Mouse (Mus musculus) embryonic facial prominence, embryonic 12.5 days (tissue): ENCODE results near the gene Efcab9. TPM values are rescaled to one million over a fixed set of nuclear protein-coding genes. Genes with fewer than 3 reads are reported as not detected.

Source experiments
- ATAC-seq: fragments of 200-750 bp; cut with Nextera tagmentation; 2 replicates; pipeline ENCODE4 v1.8.0; 2017; ENCODE audit not compliant: insufficient number of reproducible peaks, insufficient read depth, low FRiP score, low TSS enrichment
- H3K27ac ChIP-seq: fragments of 300-500 bp; sonication (generic); 2 replicates; pipeline ENCODE4 v1.5.1; 2016; ENCODE audit warnings: mild to moderate bottlenecking
- H3K27me3 ChIP-seq: fragments of 300-500 bp; sonication (generic); 2 replicates; pipeline ENCODE4 v1.6.1; 2016; ENCODE audit warnings: mild to moderate bottlenecking, moderate library complexity
- H3K36me3 ChIP-seq: fragments of 300-500 bp; sonication (generic); 2 replicates; pipeline ENCODE4 v1.6.1; 2016; ENCODE audit warnings: mild to moderate bottlenecking
- H3K4me1 ChIP-seq: fragments of 300-500 bp; sonication (generic); 2 replicates; pipeline ENCODE4 v1.6.1; 2016
- H3K4me2 ChIP-seq: fragments of 300-500 bp; sonication (generic); replicated peaks from 2 replicates; pipeline ENCODE4 v1.6.1; 2016; ENCODE audit warnings: mild to moderate bottlenecking, moderate library complexity
- H3K4me3 ChIP-seq: fragments of 300-500 bp; sonication (generic); 2 replicates; pipeline ENCODE4 v1.5.1; 2016; ENCODE audit warnings: mild to moderate bottlenecking
- H3K9ac ChIP-seq: fragments of 300-500 bp; sonication (generic); 2 replicates; pipeline ENCODE4 v1.6.1; 2016; ENCODE audit warnings: mild to moderate bottlenecking, moderate library complexity
- H3K9me3 ChIP-seq: fragments of 300-500 bp; sonication (generic); 2 replicates; pipeline ENCODE4 v1.6.1; 2016; ENCODE audit warnings: mild to moderate bottlenecking, moderate library complexity
- WGBS: fragments of 180-500 bp; shearing (Covaris S2); methylation state at CpG from one replicate; pipeline ENCODE4 v1.1.7; 2016; 5-methylcytosine and 5-hydroxymethylcytosine counted together
- polyA plus RNA-seq: library from polyadenylated mRNA; unstranded; fragments of >200 nt; fragmentation: Nextera tagmentation; extraction: Ambion mirVana; gene quantifications from 2 replicates; pipeline ENCODE4 v1.2.1, GENCODE M21; 2016

Gene Efcab9
- polyA plus RNA-seq, 1 experiment from 2014 or later, result 0.36 TPM

- Histone ChIP-seq H3K4me3 (no peak overlapping the region), H3K4me1 (peaks cover 12% of the 10 kb centered on the region), H3K4me2 (no peak overlapping the region), H3K9ac (no peak overlapping the region), H3K27me3 (no peaks in the 10 kb centered on the region), H3K36me3 (no peaks in the 10 kb centered on the region), H3K27ac (no peak overlapping the region), H3K9me3 (no peaks in the 10 kb centered on the region)
- 82% methylated on average over 6 of the region's 6 CpGs for WGBS
- no peak for ATAC-seq
These were observed 34.3 kb upstream of the Efcab9 start for GRCm38 (mm10) chr11:32566184-32566583.

GRCm38 (mm10) chr11:32565088-32565487 lies 33.2 kb upstream of the Efcab9 start:
- H3K4me2 ChIP-seq, result no peak overlapping the region
- no peak overlapping the region for H3K27ac ChIP-seq
- H3K4me1 ChIP-seq, result peaks cover 12% of the 10 kb centered on the region
- no peak overlapping the region for H3K9ac ChIP-seq
- no peaks in the 10 kb centered on the region for H3K36me3 ChIP-seq
- 36% methylated on average over 8 of the region's 8 CpGs for WGBS
- ATAC-seq, result no peak
- no peak overlapping the region for H3K4me3 ChIP-seq
- no peaks in the 10 kb centered on the region for H3K9me3 ChIP-seq
- no peaks in the 10 kb centered on the region for H3K27me3 ChIP-seq

- 42% methylated on average over 4 of the region's 4 CpGs for WGBS
- no peaks in the 10 kb centered on the region for H3K36me3 ChIP-seq
- no peak overlapping the region for H3K4me2 ChIP-seq
- H3K27me3 ChIP-seq, result no peaks in the 10 kb centered on the region
- no peak overlapping the region for H3K9ac ChIP-seq
- H3K9me3 ChIP-seq, result no peaks in the 10 kb centered on the region
- no peak for ATAC-seq
- no peak overlapping the region for H3K4me3 ChIP-seq
- H3K4me1 ChIP-seq, result peaks cover 12% of the 10 kb centered on the region
- no peak overlapping the region for H3K27ac ChIP-seq
These were observed 32.7 kb upstream of the Efcab9 start for GRCm38 (mm10) chr11:32564629-32565028.

GRCm38 (mm10) chr11:32563660-32564059 lies 31.8 kb upstream of the Efcab9 start:
- WGBS, result 33% methylated on average over 3 of the region's 3 CpGs
- H3K27ac ChIP-seq, result no peak overlapping the region
- H3K9me3 ChIP-seq, result no peaks in the 10 kb centered on the region
- no peak overlapping the region for H3K4me2 ChIP-seq
- H3K4me1 ChIP-seq, result peaks cover 14% of the 10 kb centered on the region
- H3K36me3 ChIP-seq, result no peaks in the 10 kb centered on the region
- ATAC-seq, result no peak
- H3K4me3 ChIP-seq, result no peak overlapping the region
- H3K27me3 ChIP-seq, result no peaks in the 10 kb centered on the region
- H3K9ac ChIP-seq, result no peak overlapping the region

- Histone ChIP-seq H3K27me3 (no peaks in the 10 kb centered on the region), H3K27ac (no peak overlapping the region), H3K4me2 (no peak overlapping the region), H3K9ac (no peak overlapping the region), H3K4me3 (no peak overlapping the region), H3K4me1 (peaks cover 15% of the 10 kb centered on the region), H3K36me3 (no peaks in the 10 kb centered on the region), H3K9me3 (no peaks in the 10 kb centered on the region)
- no peak for ATAC-seq
- 61% methylated on average over 5 of the region's 5 CpGs for WGBS
These were observed 30.8 kb upstream of the Efcab9 start for GRCm38 (mm10) chr11:32562706-32563105.

GRCm38 (mm10) chr11:32561465-32562355 lies 29.8 kb upstream of the Efcab9 start:
- WGBS, result 73% methylated on average over 10 of the region's 10 CpGs
- no peaks in the 10 kb centered on the region for H3K27me3 ChIP-seq
- ATAC-seq, result no peak
- no peak overlapping the region for H3K4me2 ChIP-seq
- H3K4me1 ChIP-seq, result peaks cover 15% of the 10 kb centered on the region
- no peaks in the 10 kb centered on the region for H3K9me3 ChIP-seq
- no peak overlapping the region for H3K27ac ChIP-seq
- H3K4me3 ChIP-seq, result no peak overlapping the region
- H3K36me3 ChIP-seq, result no peaks in the 10 kb centered on the region
- H3K9ac ChIP-seq, result no peak overlapping the region

GRCm38 (mm10) chr11:32560015-32560770 lies 28.3 kb upstream of the Efcab9 start:
- WGBS, result 75% methylated on average over 12 of the region's 12 CpGs
- Histone ChIP-seq H3K4me3 (no peak overlapping the region), H3K4me1 (peaks cover 15% of the 10 kb centered on the region), H3K27me3 (no peaks in the 10 kb centered on the region), H3K27ac (no peak overlapping the region), H3K36me3 (no peaks in the 10 kb centered on the region), H3K4me2 (no peak overlapping the region), H3K9ac (no peak overlapping the region), H3K9me3 (no peaks in the 10 kb centered on the region)
- no peak for ATAC-seq

- H3K27ac ChIP-seq, result no peak overlapping the region
These were observed 26.8 kb upstream of the Efcab9 start for GRCm38 (mm10) chr11:32558677-32559076.

GRCm38 (mm10) chr11:32558026-32558425 lies 26.1 kb upstream of the Efcab9 start:
- Histone ChIP-seq H3K9ac (no peak overlapping the region), H3K27ac (no peak overlapping the region), H3K4me3 (no peak overlapping the region), H3K36me3 (no peaks in the 10 kb centered on the region), H3K4me1 (peaks cover 9% of the 10 kb centered on the region), H3K9me3 (no peaks in the 10 kb centered on the region), H3K4me2 (no peak overlapping the region), H3K27me3 (no peaks in the 10 kb centered on the region)
- WGBS, result 95% methylated on average over 4 of the region's 4 CpGs
- ATAC-seq, result no peak

More at GRCm38 (mm10) chr11:32558677-32559076, 26.8 kb upstream of the Efcab9 start:
- H3K27me3 ChIP-seq, result no peaks in the 10 kb centered on the region
- no peak overlapping the region for H3K4me2 ChIP-seq
- peaks cover 6% of the 10 kb centered on the region; the same call in 1 of the 2 replicates for H3K4me1 ChIP-seq
- H3K36me3 ChIP-seq, result no peaks in the 10 kb centered on the region
- ATAC-seq, result no peak
- no peak overlapping the region for H3K9ac ChIP-seq
- no peak overlapping the region for H3K4me3 ChIP-seq
- WGBS, result 49% methylated on average over 8 of the region's 8 CpGs
- no peaks in the 10 kb centered on the region for H3K9me3 ChIP-seq

GRCm38 (mm10) chr11:32556333-32556990 lies 24.6 kb upstream of the Efcab9 start:
- Histone ChIP-seq H3K27me3 (no peaks in the 10 kb centered on the region), H3K4me2 (no peak overlapping the region), H3K27ac (no peak overlapping the region), H3K4me3 (no peak overlapping the region), H3K4me1 (peaks cover 22% of the 10 kb centered on the region), H3K36me3 (no peaks in the 10 kb centered on the region), H3K9ac (no peak overlapping the region), H3K9me3 (no peaks in the 10 kb centered on the region)
- WGBS, result 74% methylated on average over 10 of the region's 10 CpGs
- ATAC-seq, result no peak

- WGBS, result 88% methylated on average over 12 of the region's 12 CpGs
- Histone ChIP-seq H3K4me2 (no peak overlapping the region), H3K9ac (no peak overlapping the region), H3K27ac (no peak overlapping the region), H3K4me3 (no peak overlapping the region), H3K9me3 (no peaks in the 10 kb centered on the region), H3K27me3 (no peaks in the 10 kb centered on the region), H3K36me3 (no peaks in the 10 kb centered on the region), H3K4me1 (peaks cover 33% of the 10 kb centered on the region)
- no peak for ATAC-seq
These were observed 23.3 kb upstream of the Efcab9 start for GRCm38 (mm10) chr11:32555103-32555689.
